Mouse (Mus musculus) layer of hippocampus, postnatal 25 days (tissue): ENCODE measurements at regions not wholly inside any gene's neighbourhood (a gene's known extent, or its start where the extent isn't known, plus 50 kb on each side); places are given as distances from the start of the nearest gene placed in this dataset.
"Not testable (repeated sequence)": the region's sequence is repeated elsewhere in the genome, so short reads cannot be mapped to it uniquely, and the experiment has no call there.

Experiments
- DNase-seq, 2 experiments: peaks; one replicate each; pipeline ENCODE4 v3.0.0; 2022; ENCODE audit warnings: mixed read lengths in 2 of 2, low spot score in 1 of 2; ENCODE audit errors: extremely low spot score in 1 of 2
- microRNA-seq, 2 experiments: library from miRNA; unstranded; fragments of <30 nt; microRNA quantifications; one replicate each; pipeline ENCODE4 v1.2.0; 2021

- not testable (repeated sequence) for DNase-seq
These were observed 235.4 kb upstream of the Cts3 start for GRCm38 (mm10) chr13:61805300-61805699.

DNA sequence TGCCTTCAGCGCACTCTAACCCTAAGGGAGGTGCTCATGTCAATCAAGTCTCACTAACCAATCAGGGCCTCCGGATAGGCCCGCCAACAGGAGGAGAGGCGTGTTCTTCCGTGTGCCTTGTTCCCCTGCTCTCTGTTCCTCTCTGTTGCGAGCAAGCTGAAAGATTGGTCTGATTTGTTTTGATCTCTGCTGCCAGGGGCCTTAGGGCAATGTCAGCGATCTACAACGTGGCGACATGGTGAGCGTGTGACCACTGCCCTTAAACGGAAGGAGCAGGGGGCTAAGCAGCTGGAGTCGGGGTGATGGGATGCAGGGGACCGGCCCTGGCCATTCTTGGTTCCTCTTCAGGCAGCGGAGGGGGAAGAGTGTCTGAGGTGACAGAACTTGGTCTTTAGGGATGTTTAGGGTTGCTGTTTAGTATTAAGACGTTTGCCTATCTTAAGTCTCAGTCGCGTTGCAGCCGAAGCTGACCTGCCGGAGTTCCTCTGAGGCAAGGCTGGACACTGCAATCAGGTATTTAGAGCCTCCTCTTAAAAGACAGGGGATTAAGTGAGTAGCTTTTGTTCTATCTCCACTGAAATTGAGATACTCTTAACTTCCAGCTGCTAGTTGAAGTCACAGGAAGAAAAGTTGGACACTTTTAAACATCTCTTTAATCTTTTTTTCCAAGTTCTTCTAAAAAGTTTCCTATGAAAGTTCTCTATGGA is 234.4 kb upstream of the Cts3 start:
- peak; percentile 2 to 6 for DNase-seq

- not testable (repeated sequence) for DNase-seq
These were observed 233.8 kb upstream of the Cts3 start for GRCm38 (mm10) chr13:61803763-61804162.

GRCm38 (mm10) chr13:61763457-61763856 is 193.5 kb upstream of the Cts3 start:
- not testable (repeated sequence) for DNase-seq

Small RNA genes in the stretch of these regions (microRNA-seq; reads per million reads assigned to microRNA genes)
- gene Gm23739: 0 reads per million in 2 experiments
